Mouse (Mus musculus): ENCODE data around the gene Abca2.

Gene Abca2

DNA sequence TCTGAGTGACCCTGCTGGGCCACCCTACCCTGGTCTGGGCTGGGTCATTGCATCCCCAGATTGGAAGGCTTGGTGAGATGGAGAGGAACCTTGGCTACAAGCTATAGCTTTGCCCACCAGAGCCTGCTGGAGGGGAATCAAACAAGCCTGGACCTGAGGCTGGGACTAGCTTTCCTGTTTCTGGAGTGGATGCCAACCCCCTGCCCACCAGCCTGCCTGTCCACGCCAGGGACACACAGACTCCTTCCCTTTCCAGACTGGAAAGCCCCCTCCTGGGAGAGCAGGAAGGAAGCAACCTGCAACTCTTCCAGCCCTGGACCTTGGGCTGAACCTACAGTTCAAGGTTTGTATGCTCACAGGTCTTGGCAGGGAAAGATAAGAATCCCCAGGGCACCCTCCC, 4.9 kb upstream of the Abca2 start:
- DNase-seq (ENCODE audit: low read depth, low spot score): no peak

DNA sequence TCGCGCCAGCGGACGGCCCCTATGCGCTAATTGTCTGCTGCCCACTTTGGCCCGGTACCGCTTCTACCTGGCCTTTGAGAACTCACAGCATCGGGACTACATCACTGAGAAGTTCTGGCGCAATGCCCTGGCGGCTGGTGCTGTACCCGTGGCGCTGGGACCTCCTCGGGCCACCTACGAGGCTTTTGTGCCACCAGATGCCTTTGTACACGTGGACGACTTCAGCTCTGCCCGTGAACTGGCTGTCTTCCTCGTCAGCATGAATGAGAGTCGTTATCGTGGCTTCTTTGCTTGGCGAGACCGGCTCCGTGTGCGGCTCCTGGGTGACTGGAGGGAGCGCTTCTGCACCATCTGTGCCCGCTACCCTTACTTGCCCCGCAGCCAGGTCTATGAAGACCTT, 3.0 kb upstream of the Abca2 start:
- DNase-seq (ENCODE audit: low read depth, low spot score): peak; percentile 42

- peak; percentile 89 for DNase-seq (ENCODE audit: low read depth, low spot score)
Observed at GRCm38 (mm10) chr2:25426721-25427191, 1.7 kb upstream of the Abca2 start.

GRCm38 (mm10) chr2:25427256-25427655, 1.2 kb upstream of the Abca2 start:
- no peak for DNase-seq (ENCODE audit: low read depth, low spot score)

GRCm38 (mm10) chr2:25429435-25430180, 1.1 kb downstream of the Abca2 start:
- no peak for DNase-seq (ENCODE audit: low read depth, low spot score)

DNA sequence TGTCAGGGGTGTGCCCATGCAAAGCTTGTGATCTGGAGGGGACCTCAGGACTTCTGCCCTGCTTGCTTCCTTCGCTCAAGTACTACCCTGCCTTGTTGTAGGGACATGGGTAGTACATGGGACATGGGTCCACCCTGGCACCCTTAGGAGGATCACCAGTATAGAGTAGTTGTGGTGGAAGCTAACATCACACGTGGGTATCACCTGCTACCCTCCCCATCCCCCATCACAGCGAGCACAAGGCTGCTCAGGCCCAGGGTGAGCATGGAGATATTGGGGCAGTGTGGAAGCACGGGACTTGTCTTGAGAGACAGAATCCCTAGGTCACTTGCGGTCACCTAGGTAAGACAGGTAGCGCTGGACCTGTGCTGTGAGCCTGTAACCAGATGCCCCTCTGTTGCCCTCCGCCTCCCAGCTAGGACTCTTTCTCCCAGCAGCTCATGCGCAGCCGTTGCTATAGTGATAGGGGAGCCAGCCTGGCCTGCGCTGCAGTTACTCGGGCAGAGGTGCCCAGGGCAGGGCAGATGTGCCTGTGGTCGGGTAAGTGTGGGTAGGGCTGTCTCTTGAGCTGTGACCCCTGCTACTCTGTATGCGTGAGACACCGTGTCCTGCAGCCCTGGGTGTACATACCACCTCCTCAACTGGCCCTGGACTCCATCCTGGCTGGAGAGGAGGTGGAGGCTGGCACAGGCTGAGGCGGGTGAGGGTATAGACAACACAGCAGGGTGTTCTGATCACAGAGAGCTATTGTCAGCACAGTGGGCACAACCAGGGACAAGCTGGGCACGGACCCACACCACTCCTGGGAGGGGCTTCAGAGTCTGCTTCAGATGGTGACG, 2.1 kb downstream of the Abca2 start:
- DNase-seq (ENCODE audit: low read depth, low spot score): no peak

GRCm38 (mm10) chr2:25431308-25431855, 2.9 kb downstream of the Abca2 start:
- DNase-seq (ENCODE audit: low read depth, low spot score): no peak

DNA sequence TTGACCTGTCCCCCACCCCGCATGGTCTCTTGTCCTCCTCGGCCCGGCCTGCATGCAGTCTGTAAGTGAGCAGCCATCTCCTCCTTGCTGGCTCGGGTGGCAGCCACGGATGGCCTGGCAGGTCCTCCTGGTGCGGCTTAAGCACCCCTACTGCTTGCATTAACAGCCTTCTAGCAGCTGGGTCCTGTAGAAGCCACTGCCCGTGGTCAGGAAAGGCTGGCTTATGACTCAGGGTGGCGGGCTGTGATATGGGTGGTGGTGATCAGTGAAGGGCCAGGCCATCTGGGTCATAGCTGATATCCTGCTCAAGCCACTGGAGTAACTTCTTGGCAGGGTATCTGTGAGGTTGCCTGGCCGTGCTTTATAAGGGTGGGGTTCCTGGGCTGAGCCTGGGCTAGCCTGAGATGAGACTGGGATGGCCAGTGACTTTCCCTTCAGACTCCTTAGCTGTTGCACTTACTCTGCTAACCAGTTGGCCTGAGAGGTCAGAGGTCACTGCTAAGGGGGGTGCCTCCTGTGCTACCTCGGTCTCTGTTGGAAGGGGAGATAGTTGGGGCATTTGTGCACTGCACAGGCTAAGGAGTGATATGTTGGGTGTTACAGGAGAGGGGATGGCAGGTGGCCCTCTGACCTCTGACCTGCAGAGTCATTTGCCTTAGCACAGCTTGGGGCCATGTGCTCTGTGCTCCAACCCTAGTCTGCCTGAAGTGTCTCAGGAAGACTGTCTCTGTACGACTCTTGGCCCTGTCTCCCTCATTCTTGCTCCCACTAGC, 4.0 kb downstream of the Abca2 start:
- no peak for DNase-seq (ENCODE audit: low read depth, low spot score)

GRCm38 (mm10) chr2:25433101-25433500, 4.6 kb downstream of the Abca2 start:
- DNase-seq (ENCODE audit: low read depth, low spot score): no peak

DNA sequence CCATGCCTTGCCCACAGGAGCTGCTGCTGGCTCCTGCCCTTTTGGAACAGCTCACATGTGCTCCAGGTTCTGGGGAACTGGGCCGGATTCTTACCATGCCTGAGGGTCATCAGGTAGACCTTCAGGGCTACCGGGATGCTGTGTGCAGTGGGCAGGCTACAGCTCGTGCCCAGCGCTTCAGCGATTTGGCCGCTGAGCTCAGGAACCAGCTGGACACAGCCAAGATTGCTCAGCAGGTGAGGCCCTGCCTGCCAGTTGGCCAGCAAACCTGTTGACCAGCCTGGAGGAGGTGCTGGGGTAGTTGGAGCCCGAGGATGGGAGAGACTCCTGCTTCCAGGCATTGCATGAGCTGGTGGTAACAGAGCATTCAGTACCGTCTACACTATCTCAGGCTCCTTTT, 5.8 kb downstream of the Abca2 start:
- DNase-seq (ENCODE audit: low read depth, low spot score): no peak

DNA sequence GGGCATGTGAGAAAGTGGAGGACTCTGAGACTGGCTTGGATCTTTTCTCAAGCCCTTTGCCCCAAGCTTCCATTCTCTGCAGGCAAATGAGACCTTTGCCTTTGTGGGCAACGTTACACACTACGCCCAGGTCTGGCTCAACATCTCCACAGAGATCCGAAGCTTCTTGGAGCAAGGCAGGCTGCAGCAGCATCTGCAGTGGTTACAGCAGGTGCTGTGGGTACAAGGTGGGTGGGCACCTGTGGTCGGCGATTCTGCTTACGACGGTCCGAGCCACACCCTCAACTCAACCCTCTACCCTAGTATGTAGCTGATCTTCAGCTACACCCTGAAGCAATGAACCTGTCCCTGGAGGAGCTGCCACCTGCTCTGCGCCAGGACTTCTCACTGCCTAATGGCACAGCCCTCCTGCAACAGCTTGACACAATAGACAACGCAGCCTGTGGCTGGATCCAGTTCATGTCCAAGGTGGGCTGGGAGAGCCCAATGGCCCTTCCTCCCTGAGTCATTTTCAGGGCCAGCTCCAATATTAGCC, 7.8 kb downstream of the Abca2 start:
- DNase-seq (ENCODE audit: low read depth, low spot score): no peak

DNA sequence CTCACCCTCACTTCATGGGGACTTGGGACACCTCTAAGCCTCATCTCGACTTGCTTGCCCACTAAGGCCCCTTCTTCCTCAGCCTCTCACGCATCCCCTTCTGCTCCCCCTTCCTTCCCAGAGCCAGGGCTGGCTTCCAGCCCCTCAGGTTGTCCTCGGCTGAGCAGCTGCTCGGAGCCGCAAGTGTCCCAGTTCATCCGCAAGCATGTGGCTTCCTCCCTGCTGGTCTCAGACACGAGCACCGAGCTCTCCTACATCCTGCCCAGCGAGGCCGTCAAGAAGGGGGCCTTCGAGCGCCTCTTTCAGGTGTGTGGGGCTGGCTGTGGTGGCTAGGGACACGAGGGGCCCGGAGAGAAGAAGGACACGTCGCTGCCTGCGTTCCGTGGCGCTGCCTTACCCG, 12.6 kb downstream of the Abca2 start:
- DNase-seq (ENCODE audit: low read depth, low spot score): no peak

- no peak for DNase-seq (ENCODE audit: low read depth, low spot score)
Observed at GRCm38 (mm10) chr2:25442682-25443081, 14.2 kb downstream of the Abca2 start.

DNA sequence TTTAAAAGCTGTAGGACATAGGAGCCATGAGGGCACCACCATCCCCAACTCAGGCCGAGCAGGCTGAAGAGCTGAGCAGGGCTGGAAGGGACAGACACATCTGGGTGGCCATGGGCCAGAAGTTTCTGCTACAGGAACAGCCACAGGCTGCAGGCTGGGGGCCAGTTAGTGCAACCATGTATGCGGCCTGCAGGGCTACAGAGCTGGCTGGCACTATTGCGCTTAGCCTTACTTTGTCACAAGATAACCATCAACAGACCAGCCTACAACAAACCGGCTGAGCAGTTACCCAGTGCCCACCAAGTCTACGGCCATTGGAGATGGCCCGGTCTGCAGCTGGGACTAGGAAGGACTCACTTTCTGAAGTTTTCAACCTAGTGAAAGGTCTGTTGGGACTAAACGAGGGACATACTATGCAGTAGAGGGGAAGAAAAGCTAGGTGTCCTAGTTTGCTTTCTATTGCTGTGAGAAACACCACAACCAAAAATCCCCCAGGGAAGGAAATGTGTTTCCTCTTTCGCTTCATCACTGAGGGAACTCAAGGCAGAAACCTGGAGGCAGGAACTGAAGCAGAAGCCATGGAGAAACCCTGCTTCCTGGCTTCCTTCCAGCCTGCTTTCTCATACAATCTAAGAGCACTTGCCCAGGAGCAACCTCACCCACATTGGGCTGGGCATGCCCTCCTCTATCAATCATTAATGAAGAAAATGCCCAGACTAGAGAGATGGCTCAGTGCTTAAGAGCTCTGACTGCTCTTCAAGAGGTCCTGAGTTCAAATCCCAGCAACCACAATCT, 22.5 kb downstream of the Abca2 start:
- no peak for DNase-seq (ENCODE audit: low read depth, low spot score)

DNA sequence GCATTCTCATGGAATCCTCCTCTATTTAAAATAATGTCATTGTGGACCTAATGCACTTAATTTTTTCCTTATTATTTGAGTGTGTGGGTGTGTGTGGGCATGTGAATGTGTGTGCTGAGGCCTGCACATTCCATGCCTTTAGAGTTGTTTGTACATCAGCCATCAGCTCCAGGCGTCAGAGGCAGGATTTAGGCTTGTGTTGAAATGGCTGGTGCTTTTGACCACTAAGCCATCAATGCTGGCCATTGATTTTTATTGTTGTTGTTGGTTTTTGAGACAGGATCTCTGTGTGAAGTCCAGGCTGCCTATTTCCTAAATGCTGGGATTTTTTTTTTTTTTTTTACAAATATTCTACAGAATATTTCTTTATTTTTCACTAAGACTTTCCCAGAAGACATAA, 24.4 kb downstream of the Abca2 start:
- DNase-seq (ENCODE audit: low read depth, low spot score): no peak

DNA sequence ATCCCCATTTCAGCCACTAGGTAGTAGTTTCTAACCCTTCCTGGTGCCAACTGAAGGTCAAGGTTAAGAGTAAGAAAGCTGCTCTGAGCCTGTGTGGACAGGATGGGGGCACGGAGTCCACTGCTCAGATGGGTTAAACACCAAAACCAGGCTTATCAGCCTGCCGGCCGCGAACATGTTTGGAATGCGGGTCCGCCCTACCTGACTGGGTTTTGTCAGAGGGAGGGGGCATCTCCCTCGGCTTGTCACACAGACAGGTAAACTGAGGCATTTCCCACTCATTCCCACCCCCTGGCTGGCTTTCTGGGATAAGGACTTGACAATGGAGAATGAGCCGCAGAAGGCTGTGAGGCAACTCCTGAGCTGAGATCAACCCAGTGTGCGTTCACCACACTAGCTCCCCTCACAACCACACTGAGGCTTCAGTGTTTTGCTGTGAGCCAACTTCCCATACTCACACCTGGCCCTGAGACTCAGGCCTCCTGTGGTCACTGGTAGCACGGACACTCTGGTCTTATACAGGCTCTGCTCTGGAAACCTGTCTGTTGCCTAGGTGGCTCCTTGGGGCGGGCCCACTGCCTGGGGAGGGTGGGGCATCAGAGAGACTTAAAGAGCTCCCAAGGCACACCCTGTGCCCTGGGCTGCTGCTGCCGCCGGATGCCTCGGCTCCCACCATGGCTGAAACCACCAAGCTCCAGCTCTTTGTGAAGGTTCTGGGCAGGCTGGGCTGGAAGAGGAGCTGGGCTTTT, 27.9 kb downstream of the Abca2 start, which contains the start of gene Clic3:
Gene Clic3 (plus strand): TSS at position 634 of the 749 bp plus-strand sequence.
- peak; percentile 67 for DNase-seq (ENCODE audit: low read depth, low spot score)

DNA sequence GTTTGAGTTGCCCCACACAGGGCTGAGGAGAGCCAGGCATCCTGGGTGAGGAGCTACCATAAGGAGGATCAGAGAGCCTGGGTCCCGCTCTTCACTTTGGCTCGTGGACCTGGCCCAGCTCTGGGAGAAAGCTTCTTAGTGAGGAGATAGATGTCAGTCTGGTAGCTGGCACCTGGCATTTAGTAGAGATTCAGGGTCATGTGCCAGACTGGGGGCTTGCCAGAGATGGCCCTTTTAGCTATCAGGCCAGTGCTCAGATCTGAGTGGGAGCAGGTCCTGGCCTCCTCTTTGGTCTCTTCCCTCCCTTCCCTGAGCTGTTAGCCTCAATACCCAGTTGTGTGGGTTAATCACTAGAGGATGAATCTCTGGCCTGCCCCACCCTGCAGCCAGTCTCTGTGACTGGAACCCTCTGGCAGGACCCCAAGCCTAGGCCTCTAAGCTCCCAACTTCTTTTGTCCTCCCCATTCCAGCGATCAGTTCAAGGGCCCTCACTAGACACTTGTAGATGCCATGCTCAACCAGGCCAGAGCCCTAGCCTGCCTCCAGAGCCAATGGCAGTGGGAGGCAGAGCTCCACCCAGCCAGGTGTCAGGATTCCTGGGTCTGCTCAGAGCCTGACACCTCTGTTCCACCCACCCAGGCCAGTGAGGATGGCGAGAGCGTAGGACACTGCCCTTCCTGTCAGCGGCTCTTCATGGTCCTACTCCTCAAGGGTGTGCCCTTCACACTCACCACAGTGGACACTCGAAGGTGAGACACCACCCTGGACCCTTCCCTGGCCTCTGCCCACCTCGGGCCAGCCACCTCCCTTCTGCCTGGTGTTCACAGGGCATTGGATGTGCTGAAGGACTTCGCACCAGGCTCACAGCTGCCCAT, 28.8 kb downstream of the Abca2 start:
- DNase-seq (ENCODE audit: low read depth, low spot score): no peak

DNA sequence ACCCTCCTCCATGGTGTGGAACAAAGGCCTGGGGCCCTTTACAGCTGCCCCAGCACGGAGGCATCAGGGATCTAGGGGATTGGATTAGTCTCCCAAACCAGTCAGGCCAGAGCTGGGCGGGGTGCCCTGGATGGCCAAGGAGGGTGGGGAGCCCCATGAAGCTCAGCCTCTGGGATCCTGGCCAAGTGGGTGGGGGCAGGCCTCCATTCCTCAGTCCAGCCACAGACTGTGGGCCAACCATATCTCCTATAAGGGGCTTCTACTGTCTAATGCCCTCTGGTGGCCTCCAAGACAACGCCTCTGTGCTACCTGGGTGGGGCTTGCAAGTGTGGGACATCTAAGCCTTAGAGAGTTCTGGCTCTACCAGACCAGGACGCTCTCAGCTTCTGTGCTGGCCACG, 30.4 kb downstream of the Abca2 start:
- DNase-seq (ENCODE audit: low read depth, low spot score): no peak

GRCm38 (mm10) chr2:25460135-25460534, 31.6 kb downstream of the Abca2 start:
- no peak for DNase-seq (ENCODE audit: low read depth, low spot score)

Measured in ZHBTc4 (cell line).